Mouse (Mus musculus): ENCODE results near the gene Esm1. TPM values are rescaled to one million over a fixed set of nuclear protein-coding genes. Genes with fewer than 3 reads are reported as not detected.

Esm1 gene
- polyA plus RNA-seq, 1 experiment from 2014 or later: 3.3 TPM

DNA sequence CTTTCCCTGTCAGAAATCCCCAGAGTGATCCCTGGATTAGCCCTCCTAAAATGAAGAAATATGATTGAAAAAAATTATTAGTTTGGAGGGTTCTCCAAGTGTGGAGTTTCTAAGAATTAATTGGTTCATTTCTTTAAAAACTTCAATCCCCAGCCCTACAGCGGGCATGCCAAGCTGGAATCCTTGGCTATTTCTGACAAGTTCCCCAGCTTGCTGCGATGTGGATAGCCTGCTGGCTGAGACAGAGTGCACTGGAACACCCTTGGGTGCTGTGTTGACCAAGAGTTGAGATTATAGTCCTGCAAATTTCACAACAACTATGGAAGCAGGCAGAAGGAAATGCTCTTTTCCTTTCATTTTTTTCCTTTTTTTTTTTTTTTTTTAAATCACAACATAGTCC, 7.8 kb upstream of the Esm1 start:
- no peaks in the 10 kb centered on the region for H3K27me3 ChIP-seq
- H3K27ac ChIP-seq: no peak overlapping the region
- 86% methylated on average over 2 of the region's 2 CpGs for WGBS
- H3K4me3 ChIP-seq: no peak overlapping the region
- ATAC-seq (ENCODE audit: insufficient number of reproducible peaks, low FRiP score, low TSS enrichment, low read depth): no peak
- no peaks in the 10 kb centered on the region for H3K9me3 ChIP-seq
- H3K4me2 ChIP-seq: no peak overlapping the region
- no peaks in the 10 kb centered on the region; the same call in 1 of the 2 replicates for H3K4me1 ChIP-seq
- no peaks in the 10 kb centered on the region for H3K36me3 ChIP-seq
- H3K9ac ChIP-seq: no peak overlapping the region

DNA sequence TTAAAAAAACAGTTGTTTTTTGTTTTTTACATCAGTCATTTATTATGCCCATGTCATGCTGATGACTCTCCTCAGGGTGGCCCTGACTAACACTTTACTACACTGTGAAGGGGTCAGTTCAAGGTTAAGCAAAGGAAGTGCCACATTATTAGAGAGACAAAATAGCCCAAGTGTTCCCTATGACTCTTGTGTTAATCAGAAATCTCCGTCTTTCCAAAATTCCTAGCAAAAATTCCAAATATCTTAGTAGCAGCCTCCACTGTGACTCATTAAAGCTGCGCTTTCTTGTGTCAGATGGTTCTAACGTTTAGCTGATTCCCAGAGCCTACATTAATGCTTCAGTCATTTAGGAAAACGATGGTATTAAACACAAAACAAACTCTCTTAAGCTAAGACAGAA, 7.3 kb upstream of the Esm1 start:
- 45% methylated on average over 4 of the region's 4 CpGs for WGBS
- Histone ChIP-seq H3K9me3 (no peaks in the 10 kb centered on the region), H3K36me3 (no peaks in the 10 kb centered on the region)

DNA sequence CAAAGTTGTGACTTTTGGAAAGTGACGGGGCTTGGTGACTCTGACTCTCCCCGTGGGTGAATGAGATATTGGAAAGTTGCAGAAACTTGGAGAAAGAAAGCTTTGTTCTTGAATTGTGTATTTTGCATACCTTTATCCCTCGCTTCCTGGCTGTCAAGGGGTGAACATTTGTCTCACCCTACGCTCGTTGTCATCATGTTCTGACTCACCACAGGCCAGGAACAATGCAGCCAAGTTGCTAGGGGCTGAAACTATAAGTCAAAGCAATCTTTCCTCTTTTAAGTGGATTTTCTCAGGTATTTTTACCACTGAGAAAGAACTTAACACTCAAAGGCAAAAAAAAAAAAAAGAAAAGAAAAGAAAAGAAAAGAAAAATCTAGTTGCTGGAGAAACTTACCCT, 6.3 kb upstream of the Esm1 start:
- Histone ChIP-seq H3K4me3 (no peak overlapping the region), H3K4me1 (no peaks in the 10 kb centered on the region; the same call in 1 of the 2 replicates), H3K9ac (no peak overlapping the region), H3K27ac (no peak overlapping the region), H3K9me3 (no peaks in the 10 kb centered on the region), H3K27me3 (no peaks in the 10 kb centered on the region), H3K4me2 (no peak overlapping the region), H3K36me3 (no peaks in the 10 kb centered on the region)
- WGBS: 69% methylated on average over 5 of the region's 5 CpGs
- ATAC-seq (ENCODE audit: insufficient number of reproducible peaks, low FRiP score, low TSS enrichment, low read depth): no peak

More for the DNA sequence above, 7.3 kb upstream of the Esm1 start:
- Histone ChIP-seq H3K4me3 (no peak overlapping the region), H3K4me2 (no peak overlapping the region), H3K4me1 (no peaks in the 10 kb centered on the region; the same call in 1 of the 2 replicates), H3K9ac (no peak overlapping the region), H3K27ac (no peak overlapping the region), H3K27me3 (no peaks in the 10 kb centered on the region)
- ATAC-seq (ENCODE audit: insufficient number of reproducible peaks, low FRiP score, low TSS enrichment, low read depth): no peak

DNA sequence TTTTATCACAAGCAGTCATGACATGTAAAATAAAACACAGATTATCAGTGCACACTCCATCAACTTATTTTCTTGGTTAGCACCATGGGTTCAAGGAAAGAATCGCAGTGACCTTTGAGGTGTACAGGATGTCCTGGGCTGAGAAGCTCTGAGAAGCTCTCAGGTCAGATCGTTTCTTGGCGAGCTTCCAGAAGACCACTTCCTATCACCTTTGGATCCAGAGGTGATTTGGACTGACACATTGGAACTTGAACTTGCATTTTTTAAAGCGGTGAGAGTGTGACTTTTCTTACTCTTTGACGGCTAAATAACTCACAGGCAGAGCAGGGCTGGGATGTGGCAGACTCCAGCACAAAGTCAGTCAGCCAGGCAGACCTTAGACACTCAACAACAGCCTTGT, 4.1 kb upstream of the Esm1 start:
- Histone ChIP-seq H3K27ac (no peak overlapping the region), H3K27me3 (peaks cover 12% of the 10 kb centered on the region), H3K9ac (no peak overlapping the region), H3K4me2 (no peak overlapping the region), H3K4me1 (peaks cover 9% of the 10 kb centered on the region), H3K4me3 (no peak overlapping the region), H3K36me3 (no peaks in the 10 kb centered on the region), H3K9me3 (no peaks in the 10 kb centered on the region)
- ATAC-seq (ENCODE audit: insufficient number of reproducible peaks, low FRiP score, low TSS enrichment, low read depth): no peak
- WGBS: 85% methylated on average over 5 of the region's 5 CpGs

DNA sequence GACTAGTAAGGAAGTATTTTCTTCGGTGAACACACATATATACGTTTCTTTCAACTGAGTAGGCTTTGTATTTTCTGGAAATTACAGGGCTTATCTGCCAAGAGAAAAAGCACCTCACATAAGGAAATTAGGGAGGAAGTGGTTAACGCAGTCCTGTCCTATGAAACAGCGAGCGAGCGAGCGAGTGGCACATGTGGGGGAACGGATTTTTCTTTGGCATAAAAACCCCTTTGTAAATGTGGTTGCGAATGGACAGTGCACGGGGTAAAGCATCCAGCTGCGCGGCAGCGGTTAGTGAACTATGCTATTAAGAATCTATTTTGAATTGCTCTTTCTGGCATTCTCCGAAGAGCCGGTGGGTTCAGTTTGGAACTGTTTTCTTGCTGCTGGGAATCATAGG, 1.9 kb downstream of the Esm1 start:
- H3K4me2 ChIP-seq: no peak overlapping the region; the same call in 1 of the 2 replicates
- no peak for ATAC-seq (ENCODE audit: insufficient number of reproducible peaks, low FRiP score, low TSS enrichment, low read depth)
- no peaks in the 10 kb centered on the region for H3K36me3 ChIP-seq
- no peak overlapping the region for H3K4me3 ChIP-seq
- peaks cover 18% of the 10 kb centered on the region for H3K4me1 ChIP-seq
- WGBS: 40% methylated on average over 15 of the region's 15 CpGs
- peaks cover 17% of the 10 kb centered on the region for H3K27me3 ChIP-seq
- no peak overlapping the region for H3K9ac ChIP-seq
- H3K27ac ChIP-seq: no peak overlapping the region
- H3K9me3 ChIP-seq: no peaks in the 10 kb centered on the region

DNA sequence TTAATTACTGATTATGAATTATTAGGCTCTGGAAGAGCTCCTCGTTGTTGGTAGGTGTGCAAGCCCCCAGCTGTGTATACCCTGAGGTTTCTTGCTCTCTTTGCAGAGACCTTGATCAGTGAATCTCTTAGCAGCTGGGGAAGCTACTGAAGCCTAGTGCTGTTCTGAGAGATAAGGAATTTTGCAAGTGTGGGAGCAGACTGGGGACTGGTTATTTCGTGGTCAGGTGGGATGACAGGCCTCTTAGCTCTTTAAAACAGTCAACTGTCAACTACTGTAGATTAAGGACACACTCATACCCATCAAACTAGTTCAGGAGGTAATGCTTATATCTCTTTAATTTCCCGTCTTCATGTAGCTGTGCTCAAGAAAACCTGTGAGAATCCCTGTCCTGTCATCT, 2.9 kb downstream of the Esm1 start:
- Histone ChIP-seq H3K9ac (no peak overlapping the region), H3K9me3 (no peaks in the 10 kb centered on the region), H3K36me3 (no peaks in the 10 kb centered on the region), H3K4me1 (peaks cover 18% of the 10 kb centered on the region), H3K4me3 (no peak overlapping the region), H3K27ac (no peak overlapping the region), H3K4me2 (no peak overlapping the region), H3K27me3 (peaks cover 17% of the 10 kb centered on the region)
- WGBS: 74% methylated on average over 3 of the region's 3 CpGs
- ATAC-seq (ENCODE audit: insufficient number of reproducible peaks, low FRiP score, low TSS enrichment, low read depth): no peak

DNA sequence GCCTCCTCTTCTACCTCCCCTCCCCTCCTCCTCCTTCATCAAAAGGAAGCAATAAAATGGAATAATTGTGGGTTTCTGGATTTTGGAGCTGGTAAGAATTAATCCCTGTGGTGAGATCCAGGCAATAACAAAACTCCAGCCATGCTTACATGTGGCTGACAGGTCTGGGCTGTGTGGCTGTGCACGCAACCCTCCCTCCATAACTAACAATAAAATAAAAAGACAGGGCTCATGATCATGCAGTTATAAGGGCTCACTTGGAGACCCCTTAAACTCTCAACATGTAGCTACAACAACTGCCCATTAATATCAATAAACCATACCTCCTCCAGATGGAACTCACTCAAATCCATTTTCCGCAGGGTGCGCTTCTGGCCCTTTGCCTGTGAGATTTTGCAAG, 4.4 kb downstream of the Esm1 start:
- no peak for ATAC-seq (ENCODE audit: insufficient number of reproducible peaks, low FRiP score, low TSS enrichment, low read depth)
- 57% methylated on average over 3 of the region's 3 CpGs for WGBS
- H3K4me1 ChIP-seq: peaks cover 18% of the 10 kb centered on the region

DNA sequence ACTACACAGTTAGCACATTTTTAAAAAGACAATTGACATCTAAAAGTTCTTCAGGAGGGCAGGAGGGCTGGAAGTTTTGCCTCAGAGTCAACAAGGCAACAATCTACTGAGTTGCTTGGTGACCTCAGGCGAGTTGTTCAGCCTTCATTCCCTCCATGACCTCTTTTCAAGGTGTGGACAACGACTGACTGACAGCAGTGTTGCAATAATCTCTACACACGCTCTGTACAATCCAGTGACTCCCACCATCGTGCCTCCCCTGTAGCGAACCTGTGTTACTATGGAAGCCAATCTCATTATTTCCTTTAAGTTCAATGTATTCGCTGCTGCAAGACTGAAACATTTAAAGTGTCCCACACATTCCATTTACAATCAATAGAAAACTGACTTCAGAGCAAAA, 12.4 kb downstream of the Esm1 start:
- Histone ChIP-seq H3K27me3 (no peaks in the 10 kb centered on the region), H3K4me2 (no peak overlapping the region), H3K9ac (no peak overlapping the region), H3K4me3 (no peak overlapping the region), H3K4me1 (0 out of 2 replicates have a peak, but pooled peaks cover 2% of the 10 kb centered on the region), H3K9me3 (no peaks in the 10 kb centered on the region), H3K36me3 (no peaks in the 10 kb centered on the region), H3K27ac (no peak overlapping the region)
- WGBS: 56% methylated on average over 6 of the region's 6 CpGs
- ATAC-seq (ENCODE audit: insufficient number of reproducible peaks, low FRiP score, low TSS enrichment, low read depth): no peak

More for the DNA sequence above, 4.4 kb downstream of the Esm1 start:
- Histone ChIP-seq H3K9me3 (no peaks in the 10 kb centered on the region), H3K9ac (no peak overlapping the region), H3K27me3 (peaks cover 17% of the 10 kb centered on the region), H3K4me2 (no peak overlapping the region), H3K27ac (no peak overlapping the region), H3K4me3 (no peak overlapping the region), H3K36me3 (no peaks in the 10 kb centered on the region)

DNA sequence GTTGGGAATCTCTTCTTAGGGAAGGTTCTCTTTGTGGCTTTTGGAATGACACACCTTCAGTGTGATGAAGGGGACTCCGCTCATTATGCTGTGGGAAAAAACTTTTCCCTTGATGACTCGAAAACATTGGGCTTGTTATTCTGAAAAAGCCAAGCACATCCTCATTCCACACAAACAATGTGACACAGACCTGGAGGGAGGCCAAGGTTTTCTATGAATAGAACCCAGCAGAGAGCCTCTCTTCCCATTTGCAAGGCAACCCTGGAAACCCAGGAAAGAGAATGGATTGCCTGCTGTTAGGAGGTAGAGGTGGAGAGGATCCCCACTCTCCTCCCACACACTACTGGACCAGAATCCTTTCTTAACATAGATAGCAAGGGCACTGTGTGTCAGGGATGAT, 14.6 kb downstream of the Esm1 start:
- no peaks in the 10 kb centered on the region for H3K9me3 ChIP-seq
- H3K4me1 ChIP-seq: 0 out of 2 replicates have a peak, but pooled peaks cover 2% of the 10 kb centered on the region
- no peaks in the 10 kb centered on the region for H3K27me3 ChIP-seq
- H3K4me3 ChIP-seq: no peak overlapping the region
- no peaks in the 10 kb centered on the region for H3K36me3 ChIP-seq
- no peak overlapping the region for H3K4me2 ChIP-seq
- 50% methylated on average over 2 of the region's 2 CpGs for WGBS
- H3K9ac ChIP-seq: no peak overlapping the region
- ATAC-seq (ENCODE audit: insufficient number of reproducible peaks, low FRiP score, low TSS enrichment, low read depth): no peak
- no peak overlapping the region for H3K27ac ChIP-seq

DNA sequence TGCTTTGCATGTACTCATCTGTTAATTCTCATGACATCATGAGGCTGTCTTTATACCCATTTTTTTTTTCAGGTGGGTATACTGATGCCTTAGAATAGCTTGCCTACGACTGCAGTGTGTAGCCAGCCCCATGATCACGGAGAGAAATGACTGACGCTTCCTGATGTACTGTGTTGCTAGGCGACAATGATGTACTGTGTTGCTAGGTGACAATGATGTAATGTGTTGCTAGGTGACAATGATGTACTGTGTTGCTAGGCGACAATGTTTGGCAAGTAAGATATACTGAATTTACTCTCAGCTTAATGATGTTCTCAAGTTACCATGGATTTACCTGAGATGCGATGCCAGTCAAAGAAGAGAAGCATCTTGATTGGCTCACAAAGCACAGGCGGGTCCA, 16.4 kb downstream of the Esm1 start, which contains the start of gene Gzmk:
Gene Gzmk, minus strand, starts transcription at position 98 of the 400 bp plus-strand sequence.
- Histone ChIP-seq H3K36me3 (no peaks in the 10 kb centered on the region), H3K4me1 (0 out of 2 replicates have a peak, but pooled peaks cover 2% of the 10 kb centered on the region), H3K4me3 (no peak within 1 kb of the TSS), H3K27ac (no peak within 1 kb of the TSS), H3K27me3 (no peaks in the 10 kb centered on the region), H3K9ac (no peak within 1 kb of the TSS), H3K4me2 (no peak within 1 kb of the TSS), H3K9me3 (no peaks in the 10 kb centered on the region)
- WGBS: 52% methylated on average over 7 of the region's 7 CpGs
- ATAC-seq (ENCODE audit: insufficient number of reproducible peaks, low FRiP score, low TSS enrichment, low read depth): no peak

DNA sequence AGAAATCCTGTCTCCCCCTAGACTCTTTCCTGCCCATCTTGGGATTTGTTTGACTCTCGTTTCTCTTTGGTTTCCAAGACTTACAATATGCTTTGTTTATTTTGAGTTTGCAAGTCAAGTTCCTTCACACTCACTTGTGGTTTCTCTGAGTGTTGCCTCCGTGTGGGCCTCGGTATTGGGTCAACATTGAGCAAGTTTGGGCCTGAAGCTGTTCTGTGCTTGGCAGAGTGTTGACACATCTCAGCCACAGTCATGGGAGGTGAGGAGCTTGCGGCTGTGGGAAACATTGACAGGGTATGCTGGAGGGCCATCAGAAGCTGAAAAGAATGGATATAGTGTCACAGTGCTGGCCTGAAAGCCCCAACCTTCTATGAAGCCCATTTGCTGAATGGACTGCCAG, 17.6 kb downstream of the Esm1 start:
- no peaks in the 10 kb centered on the region for H3K9me3 ChIP-seq
- ATAC-seq (ENCODE audit: insufficient number of reproducible peaks, low FRiP score, low TSS enrichment, low read depth): no peak
- no peak overlapping the region for H3K4me3 ChIP-seq
- no peaks in the 10 kb centered on the region for H3K36me3 ChIP-seq
- H3K27me3 ChIP-seq: no peaks in the 10 kb centered on the region
- H3K9ac ChIP-seq: no peak overlapping the region
- H3K4me1 ChIP-seq: 0 out of 2 replicates have a peak, but pooled peaks cover 2% of the 10 kb centered on the region
- H3K4me2 ChIP-seq: no peak overlapping the region
- no peak overlapping the region for H3K27ac ChIP-seq
- 58% methylated on average over 4 of the region's 4 CpGs for WGBS

DNA sequence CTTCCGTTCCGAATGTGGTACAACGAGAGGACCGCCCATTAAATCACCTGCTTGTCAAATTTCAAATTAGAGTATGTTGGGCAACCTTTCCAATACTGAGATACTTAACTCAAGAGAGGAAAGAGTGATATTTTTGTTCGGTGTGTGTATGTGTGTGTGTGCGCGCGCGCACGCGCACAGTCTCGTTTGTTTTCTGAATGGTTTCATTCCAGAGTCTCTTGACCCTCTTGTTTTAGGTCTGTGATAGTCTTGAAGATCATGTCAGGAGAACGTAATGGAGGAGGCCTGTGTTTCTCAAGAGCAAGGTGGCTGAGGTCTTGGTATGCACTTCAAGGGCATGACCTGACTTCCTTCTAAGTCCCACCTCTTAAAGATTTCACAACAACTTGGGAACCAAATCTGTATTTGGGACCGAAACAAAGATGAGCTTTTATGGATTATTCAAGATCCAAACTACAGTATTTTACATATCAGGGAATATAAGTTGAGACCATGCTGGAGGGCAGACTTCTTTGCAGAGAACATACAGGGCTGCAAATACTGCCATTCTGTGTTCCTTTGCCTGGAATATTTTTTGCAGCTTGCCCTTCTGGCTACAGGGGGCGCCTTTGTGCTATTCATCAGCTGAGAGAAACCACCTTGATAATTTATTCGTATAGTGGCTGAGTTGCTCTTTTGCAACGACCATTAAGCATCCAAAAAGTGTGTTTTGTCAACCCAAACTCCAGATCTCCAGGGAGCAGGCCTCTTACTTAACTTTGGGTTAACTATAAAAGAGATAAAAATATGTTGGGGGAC, 18.4 kb downstream of the Esm1 start:
- Histone ChIP-seq H3K4me2 (no peak overlapping the region), H3K27me3 (no peaks in the 10 kb centered on the region), H3K27ac (no peak overlapping the region), H3K4me1 (0 out of 2 replicates have a peak, but pooled peaks cover 2% of the 10 kb centered on the region), H3K4me3 (no peak overlapping the region), H3K9ac (no peak overlapping the region), H3K36me3 (no peaks in the 10 kb centered on the region), H3K9me3 (no peaks in the 10 kb centered on the region)
- 86% methylated on average over 17 of the region's 17 CpGs for WGBS
- ATAC-seq (ENCODE audit: insufficient number of reproducible peaks, low FRiP score, low TSS enrichment, low read depth): no peak
